In the genomic region with DNA sequence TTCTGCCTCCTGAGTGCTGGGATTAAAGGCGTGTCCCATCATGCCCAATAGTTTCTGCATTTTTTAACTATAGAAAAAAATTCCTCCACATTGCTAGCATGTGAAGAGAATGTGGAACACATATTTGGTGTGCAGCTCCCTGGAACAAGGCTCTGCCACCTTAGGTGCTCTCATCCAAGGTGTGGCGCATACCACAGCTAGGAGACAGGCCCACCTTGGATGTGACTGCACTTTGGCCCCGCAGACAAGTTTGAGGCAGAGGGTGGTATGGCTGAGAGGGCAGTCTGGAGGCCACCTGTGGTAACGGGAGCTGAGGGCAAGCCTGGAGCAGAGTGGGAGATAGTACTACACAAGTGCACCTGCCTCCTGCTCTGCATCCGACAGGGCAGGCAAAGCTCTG, we compare ENCODE assay signal across 19 mouse cellular contexts. TPM values are rescaled to one million over a fixed set of nuclear protein-coding genes. Genes with fewer than 3 reads are reported as not detected.
DNase-seq lines count a peak whose midpoint lies in the region; ATAC-seq lines count a peak whose summit lies in the region.
"Had no signal": no experiment of that assay in that cellular context is flagged by ENCODE, and none has a peak within 500 bp of the region (broad histone marks: within the 10 kb centered on the region; RNA-seq: fewer than 3 reads in every experiment).

No protein-coding gene starts in this region.

- no peak overlapping the region for H3K4me2 ChIP-seq in embryonic facial prominence, embryonic 15.5 days (replicated peaks)
- H3K4me2 ChIP-seq: limb, embryonic 13.5 days; liver, embryonic 13.5 days had no signal

- no peak for ATAC-seq in embryonic facial prominence, embryonic 15.5 days (ENCODE audit: insufficient number of reproducible peaks, low FRiP score, low TSS enrichment, low read depth)
- ATAC-seq: forebrain, embryonic 16.5 days had no signal

- WGBS in embryonic facial prominence, embryonic 15.5 days: 65% methylated on average over 5 of the region's 5 CpGs

- H3K4me1 ChIP-seq in embryonic facial prominence, embryonic 15.5 days: peaks cover 3% of the 10 kb centered on the region; the same call in 1 of the 2 replicates
- H3K4me1 ChIP-seq: liver, embryonic 13.5 days had no signal

- H3K36me3 ChIP-seq in embryonic facial prominence, embryonic 15.5 days: peaks cover 28% of the 10 kb centered on the region; the same call in 1 of the 2 replicates
- H3K36me3 ChIP-seq: liver, embryonic 13.5 days had no signal

- no peaks in the 10 kb centered on the region for H3K27me3 ChIP-seq in embryonic facial prominence, embryonic 15.5 days
- H3K27me3 ChIP-seq: CH12.LX; limb, embryonic 13.5 days; liver, embryonic 13.5 days had no signal

- H3K9me3 ChIP-seq in embryonic facial prominence, embryonic 15.5 days (replicated peaks): no peaks in the 10 kb centered on the region
- H3K9me3 ChIP-seq: hindbrain, embryonic 10.5 days; limb, embryonic 13.5 days; liver, embryonic 13.5 days had no signal

- H3K4me3 ChIP-seq in embryonic facial prominence, embryonic 15.5 days (replicated peaks): no peak overlapping the region
- H3K4me3 ChIP-seq: erythroblast, embryonic 14.5 days; hindbrain, embryonic 10.5 days; limb, embryonic 13.5 days; liver, embryonic 13.5 days had no signal

- H3K9ac ChIP-seq in embryonic facial prominence, embryonic 15.5 days: no peak overlapping the region
- H3K9ac ChIP-seq: limb, embryonic 13.5 days; liver, embryonic 13.5 days had no signal

- intact Hi-C loops in heart, postnatal 10 days (cut with DNase I): loop anchor here (5.0 kb wide), 1 partner anchor 72 kb away; a partner anchor contains a TSS

- peak overlapping the region; percentile 44; the same call in 1 of the 2 replicates for H3K27ac ChIP-seq in embryonic facial prominence, embryonic 15.5 days (replicated peaks)
- H3K27ac ChIP-seq: hindbrain, embryonic 10.5 days; limb, embryonic 13.5 days; liver, embryonic 13.5 days had no signal

- peak; percentile 87 for DNase-seq in heart, adult 11 months
- DNase-seq in heart, postnatal 10 days: no peak
- DNase-seq in kidney, postnatal 14 days: peak; percentile 44
- DNase-seq in kidney, adult 18-20 months: no peak
- DNase-seq in Muller cell, postnatal 12 days (ENCODE audit: inconsistent ontology term): peak; percentile 47
- no peak for DNase-seq in ovary, adult 18-20 months (ENCODE audit: low spot score)
- DNase-seq: adrenal gland, postnatal 36 days; cerebellum, adult 11-12 months; cerebellum, postnatal 25 days; gastrocnemius, postnatal 36 days; liver, embryonic 13.5 days; right cerebral cortex, postnatal 4 days; thymus, postnatal 25 days had no signal

RNA-seq across cellular contexts. Expression of a gene that starts 31.9 kb away (rescaled TPM):
- total RNA-seq in heart, postnatal 10 days (2021): under 1 TPM; 0.57 to 0.62 TPM
- 7.3 and 9.6 TPM in 2 replicates for polyA plus RNA-seq in embryonic facial prominence, embryonic 15.5 days (2015; fragmentation: Nextera tagmentation; extraction: Ambion mirVana)
- polyA plus RNA-seq: erythroblast, embryonic 14.5 days had no signal

RNA-seq across cellular contexts. Expression of a gene that starts 41.2 kb away (rescaled TPM):
- 1 to 10 TPM; 7.1 to 7.4 TPM for total RNA-seq in heart, postnatal 10 days (2021)
- 7.8 and 8.0 TPM in 2 replicates for polyA plus RNA-seq in embryonic facial prominence, embryonic 15.5 days (2015; fragmentation: Nextera tagmentation; extraction: Ambion mirVana)

Comparison
In these comparisons a context has a peak if more than half of its experiments do, and no peak if none do; other contexts are left out.
1. DNase-seq: peak in heart, adult 11 months (single experiment), kidney, postnatal 14 days (single experiment) and Muller cell, postnatal 12 days (single experiment); none in heart, postnatal 10 days (0 of 2), kidney, adult 18-20 months (single experiment) and ovary, adult 18-20 months (single experiment).